Mouse (Mus musculus): ENCODE results near the gene Gm6993.

The Gm6993 gene

DNA sequence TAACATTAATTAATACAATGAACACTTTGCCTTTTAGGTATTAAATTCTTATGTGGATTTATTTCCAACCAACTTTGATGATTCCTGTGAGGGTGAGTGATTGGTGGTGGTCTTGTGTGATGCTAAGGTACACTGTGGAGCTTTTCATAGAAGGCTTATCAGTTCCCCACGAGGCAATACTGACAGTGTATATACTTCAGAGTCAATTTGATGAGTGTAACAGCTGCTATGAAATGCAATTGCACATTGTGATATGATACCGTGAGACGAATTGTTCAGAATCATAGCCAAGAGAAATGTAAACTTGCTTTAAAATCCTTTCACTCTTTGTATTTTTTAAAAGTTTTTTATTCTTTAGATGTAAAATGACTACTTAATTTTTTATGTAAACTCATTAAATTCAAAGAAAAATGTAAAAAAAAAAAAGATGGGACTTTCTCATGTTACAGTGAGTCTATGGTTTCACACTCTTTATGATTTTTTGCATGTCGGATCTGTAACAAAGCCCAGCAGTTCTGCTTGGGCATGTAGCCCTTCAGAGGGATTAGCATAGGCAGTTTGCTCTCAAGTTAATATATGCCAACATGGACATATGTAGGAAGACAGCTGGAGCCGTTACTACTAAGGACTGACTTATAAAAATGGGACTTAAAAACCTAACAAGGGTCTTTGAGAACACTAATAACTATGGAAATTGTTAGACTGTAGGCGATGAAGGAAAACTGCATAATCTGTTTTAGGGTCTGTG, 1.2 kb downstream of the Gm6993 start:
- DNase-seq = no peak

DNA sequence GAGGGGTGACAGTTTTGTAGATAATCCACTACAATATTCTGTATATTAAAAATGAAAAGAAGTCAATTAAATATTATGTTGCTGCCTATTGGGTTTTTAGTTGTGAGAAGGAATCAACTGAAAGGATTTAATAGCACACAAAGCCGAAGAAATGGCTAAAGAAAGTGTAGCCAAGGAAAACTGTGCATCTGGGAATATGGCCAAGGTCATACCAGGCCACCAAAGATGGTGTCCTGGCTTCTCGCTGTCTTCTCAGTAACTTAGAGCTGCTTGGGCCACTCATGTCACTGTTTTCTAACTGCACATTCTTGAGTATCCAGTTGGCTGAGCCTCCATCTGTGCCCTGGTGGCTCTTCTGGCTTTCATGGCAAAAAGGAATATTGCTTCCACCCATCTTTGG, 3.4 kb downstream of the Gm6993 start:
- DNase-seq = no peak

DNA sequence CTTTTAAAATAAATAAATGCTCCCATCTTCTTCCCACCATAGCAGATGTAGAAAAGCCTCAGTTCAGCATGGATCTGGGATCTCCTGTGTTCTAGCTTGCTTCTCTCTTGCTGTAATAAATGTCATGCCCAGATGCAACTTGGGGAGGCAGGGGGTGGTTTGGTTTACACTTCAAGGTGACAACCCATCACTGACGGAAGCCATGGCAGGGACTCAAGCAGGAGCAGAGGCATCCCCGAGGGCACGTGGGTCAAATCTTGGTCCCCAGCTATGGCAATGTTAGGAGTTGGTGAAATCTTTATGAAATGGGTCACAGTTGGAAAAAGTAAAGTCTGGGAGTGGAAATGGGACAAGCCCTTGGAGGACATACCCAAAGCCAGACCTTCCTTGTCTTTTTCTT, 4.1 kb downstream of the Gm6993 start:
- no peak for DNase-seq

DNA sequence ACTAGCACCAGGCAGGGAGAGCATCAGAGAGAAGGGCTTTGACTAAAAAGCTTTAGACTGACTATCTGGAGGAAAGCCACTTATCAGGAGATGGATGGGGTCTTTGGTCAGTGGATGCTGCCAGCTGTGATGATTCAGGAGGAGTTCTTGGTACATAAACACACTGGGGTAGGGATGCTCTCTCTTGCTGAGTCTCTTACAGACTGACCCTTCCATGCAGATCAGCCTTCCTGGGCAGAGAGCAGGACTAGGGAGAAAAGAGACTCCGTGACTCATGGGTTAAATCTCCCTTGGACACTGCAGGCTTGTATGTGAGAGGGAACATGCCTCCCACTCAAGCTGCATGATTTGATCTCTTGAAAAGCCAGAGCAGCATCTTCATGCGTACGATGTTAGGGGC, 5.6 kb downstream of the Gm6993 start:
- DNase-seq = no peak

DNA sequence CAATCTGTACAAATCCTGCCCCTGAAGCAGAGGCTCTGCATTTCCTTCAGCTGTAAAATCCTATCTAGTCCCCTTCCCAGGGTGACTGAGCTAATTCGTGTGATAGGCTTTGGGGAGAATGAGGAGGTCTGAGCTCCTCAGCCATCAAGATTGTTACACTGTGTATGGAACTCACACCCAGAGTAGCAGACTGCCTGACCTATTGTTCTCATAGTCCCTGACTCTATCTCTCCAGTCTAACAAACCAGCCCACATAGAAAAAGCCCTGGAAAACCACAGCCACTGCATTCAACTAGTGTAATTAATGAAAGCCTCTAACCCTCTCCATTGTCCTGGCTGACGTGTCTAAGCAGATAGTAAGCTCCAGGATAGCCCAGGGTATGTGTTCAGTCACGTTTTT, 6.0 kb downstream of the Gm6993 start:
- no peak for DNase-seq

DNA sequence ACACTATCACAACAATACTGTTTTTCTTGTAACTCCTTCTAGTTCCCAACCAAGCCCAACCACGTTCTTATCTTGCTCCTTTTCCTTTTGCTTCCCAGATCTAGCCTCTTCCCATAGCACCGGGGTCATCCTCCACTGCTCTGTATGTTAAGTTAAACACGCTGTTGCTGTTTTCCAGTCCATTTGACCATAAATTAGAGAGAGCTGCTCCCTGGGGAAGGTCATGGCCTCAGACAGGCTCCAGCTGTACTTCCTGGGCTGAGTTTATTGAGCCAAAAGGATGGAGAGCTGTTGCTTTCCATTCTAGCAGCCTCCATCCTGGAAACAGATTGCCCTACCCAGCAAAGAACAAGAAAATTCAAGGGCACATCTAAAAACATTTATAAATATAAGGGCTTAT, 7.6 kb downstream of the Gm6993 start:
- DNase-seq = no peak

DNA sequence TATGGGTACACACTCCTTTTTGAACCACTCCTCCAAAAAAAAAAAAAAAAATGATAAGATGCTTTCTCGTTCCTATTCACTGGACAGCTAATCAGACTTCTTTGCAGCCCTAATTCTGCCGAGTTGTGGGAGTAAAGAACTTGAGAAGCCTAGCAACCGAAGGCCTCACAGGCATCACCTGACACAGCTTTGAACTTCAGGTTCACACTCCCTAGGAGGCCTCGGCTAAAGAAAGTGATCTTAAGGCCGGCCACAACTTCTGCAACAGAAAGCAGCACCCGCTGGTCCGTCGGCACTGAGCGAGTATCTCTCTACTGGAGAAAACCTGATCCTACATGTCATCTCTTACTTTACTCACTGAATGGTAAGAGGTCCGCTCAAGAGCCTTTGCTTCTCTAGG, 8.1 kb downstream of the Gm6993 start:
- no peak for DNase-seq

DNA sequence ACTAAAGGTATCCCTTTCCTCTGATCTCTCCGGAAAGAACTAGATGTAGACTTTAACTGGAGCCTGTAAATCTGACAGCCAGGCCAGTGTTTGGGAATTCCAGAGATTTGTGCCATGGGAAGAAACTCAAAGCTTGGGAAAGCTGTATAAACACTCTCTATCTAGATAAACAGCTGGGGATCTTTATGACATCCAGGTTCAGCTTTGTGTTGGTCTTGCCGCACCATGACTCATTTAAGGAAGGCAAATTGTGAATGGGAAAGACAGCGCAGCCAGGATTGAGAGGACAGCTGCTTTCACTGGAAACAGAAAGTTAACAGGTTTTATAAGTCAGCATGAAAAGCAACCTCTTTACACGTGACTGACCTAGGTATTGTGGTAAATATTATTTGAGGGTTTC, 11.7 kb downstream of the Gm6993 start:
- DNase-seq = no peak

DNA sequence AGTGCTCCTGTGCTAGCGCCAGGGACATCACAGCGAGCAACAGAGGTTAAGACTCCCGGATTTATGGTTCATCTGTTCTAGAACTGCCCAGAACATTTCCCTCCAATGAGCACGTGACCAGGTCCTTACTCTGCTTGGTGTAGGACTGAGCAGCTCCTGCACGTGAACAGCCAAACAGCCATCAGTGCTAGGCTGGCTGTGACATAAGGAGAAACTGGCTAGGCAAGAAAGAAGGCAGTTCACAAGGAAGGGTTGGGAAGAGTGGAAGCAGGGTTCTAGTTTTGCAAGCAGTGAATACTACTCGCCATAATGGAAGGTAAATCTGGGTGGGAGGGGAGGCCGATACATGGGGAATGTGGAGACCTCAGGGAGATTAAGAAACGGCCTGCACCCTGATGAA, 14.4 kb downstream of the Gm6993 start:
- no peak for DNase-seq

DNA sequence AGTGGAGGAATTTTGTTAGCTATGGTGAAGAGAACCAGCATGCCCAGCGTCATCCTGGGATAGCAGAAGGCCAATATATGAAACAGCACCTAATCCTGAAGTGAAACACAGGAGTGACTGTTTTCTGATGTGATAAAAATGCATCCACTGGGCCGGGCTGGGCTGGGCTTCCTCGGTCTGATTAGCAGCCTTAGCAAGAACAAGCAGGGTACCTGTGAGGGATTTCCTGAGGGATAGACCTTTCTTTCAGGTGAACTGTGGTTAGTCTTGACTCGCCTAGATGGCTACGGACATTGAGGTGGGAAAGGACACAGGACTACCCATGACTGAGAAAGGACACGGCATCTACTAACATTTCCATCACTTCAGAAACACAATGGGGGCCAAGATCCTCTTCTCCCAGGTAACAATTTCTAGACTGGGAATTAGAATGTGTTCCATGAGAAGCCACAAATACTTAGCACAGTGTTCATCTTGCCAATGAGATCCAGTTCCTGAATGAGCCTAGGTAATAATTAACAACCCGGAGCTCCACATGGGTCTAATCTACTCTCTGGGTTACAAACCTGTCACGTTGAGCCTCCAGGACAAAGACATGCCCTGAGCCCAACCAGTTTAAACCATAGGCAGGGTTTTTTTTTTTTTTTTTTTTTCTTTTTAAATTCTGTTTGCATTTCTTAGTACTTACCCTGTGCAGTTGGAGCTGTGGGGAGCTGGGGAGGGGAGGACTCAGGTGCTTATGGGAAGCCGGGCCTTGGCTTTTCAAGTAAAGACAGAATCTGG, 15.7 kb downstream of the Gm6993 start:
- no peak for DNase-seq

DNA sequence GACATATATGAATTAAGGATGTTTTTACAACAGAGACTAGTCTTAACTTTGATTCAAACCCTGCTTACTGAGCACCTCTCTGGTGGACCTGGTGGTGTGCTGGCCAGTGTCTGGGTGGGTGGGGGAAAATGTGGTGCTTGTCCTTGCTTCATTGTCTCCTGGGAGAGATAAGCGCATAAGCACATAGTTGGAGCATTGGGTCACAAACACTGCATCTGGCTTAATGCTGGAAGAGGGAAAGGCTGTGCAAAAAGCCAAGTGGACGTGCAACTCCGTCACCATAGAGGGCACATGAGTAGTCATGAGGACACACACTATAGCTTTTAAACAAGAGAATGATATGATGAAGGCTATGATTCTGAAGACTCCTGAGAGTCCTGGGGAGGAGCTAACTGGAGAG, 21.3 kb downstream of the Gm6993 start:
- no peak for DNase-seq

DNA sequence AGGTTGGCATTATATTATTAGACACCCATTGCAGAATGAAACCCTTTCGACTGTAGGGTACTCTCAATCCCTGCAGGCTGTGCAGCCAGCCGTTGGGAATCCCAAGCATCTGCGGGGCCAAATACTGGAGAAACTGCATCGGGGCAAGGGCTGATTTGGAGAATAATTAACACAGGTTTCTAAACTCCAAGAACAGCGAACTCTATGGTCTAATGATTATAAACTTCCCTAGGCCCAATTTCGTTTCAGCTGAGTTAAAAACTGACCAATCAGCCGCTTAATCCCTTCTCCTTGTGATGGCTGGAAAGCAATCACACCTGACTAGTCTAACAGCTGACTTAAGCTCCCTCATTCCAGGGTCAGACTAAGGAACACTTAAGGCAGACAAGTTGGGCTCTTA, 23.4 kb downstream of the Gm6993 start:
- DNase-seq = no peak

DNA sequence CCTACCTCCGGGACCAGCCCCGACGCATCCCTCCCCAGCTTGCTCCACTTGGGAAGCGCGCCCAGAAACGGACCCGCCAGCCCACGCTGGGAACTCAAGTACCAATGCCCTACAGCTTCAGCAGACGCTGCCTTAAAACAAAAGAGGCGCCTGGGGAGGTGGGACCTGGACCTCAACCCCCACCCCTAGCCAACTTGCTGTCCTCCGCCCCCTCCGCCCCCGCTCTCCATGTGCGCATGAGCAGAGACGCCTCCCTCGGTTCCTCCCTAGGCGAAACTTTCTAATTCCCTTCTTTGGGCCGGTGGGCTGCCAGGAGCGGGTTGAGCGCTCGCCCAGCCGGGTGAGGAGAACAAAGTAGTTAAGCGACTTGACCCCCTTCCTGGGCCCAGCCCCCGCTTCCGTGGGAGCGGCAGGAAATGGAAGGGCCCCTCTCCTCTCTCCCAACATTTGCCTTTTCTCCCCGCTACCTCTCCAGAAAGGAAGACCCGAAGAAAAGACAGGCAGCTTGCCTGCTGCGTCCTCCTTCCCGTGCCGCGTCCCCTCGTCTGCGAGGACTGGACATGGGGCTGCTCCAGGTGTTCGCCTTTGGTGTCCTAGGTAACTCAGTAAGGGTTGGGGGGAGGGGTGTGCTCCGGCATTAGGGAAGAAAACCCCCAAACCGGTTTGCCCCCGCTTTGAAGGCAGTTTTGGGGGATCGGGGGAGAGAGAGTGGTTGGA, 24.6 kb downstream of the Gm6993 start, which contains the start of gene Lamb1:
Gene Lamb1, plus strand, starts transcription at position 230 of the 717 bp plus-strand sequence.
- no peak for DNase-seq

DNA sequence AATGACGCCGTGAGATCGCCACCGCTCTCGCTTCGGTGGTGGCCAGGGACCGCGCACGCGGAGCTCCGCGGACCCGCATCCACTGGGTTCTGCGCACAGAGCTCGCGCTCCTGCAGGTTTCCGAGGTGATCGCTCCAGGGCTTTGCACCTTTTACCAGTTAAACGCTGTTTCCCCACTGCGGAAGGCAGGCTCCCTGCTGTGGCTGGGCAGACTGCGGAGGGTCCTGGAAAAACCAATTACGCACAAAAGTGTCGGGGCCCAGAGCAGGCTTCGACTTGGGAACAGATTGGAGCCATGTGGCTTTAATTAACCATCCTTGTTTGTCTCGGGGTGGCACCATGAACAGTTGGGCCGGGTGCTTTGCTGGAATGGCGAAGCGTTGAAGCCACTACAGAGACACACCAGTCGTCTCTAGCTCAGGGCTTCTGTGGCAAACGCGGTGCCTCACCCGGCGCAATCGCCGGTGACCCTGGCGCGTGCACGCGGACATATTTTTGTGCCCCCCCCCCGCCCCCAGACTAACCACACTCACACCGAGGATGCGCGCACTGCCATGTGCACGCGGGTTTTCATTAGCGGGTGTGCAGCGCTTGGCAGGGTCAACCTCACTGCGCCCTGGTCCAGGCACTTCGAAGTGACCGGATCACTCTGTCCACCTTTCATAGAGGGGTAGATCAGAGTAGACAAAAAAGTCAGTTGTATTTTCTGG, 25.3 kb downstream of the Gm6993 start:
- DNase-seq = no peak

DNA sequence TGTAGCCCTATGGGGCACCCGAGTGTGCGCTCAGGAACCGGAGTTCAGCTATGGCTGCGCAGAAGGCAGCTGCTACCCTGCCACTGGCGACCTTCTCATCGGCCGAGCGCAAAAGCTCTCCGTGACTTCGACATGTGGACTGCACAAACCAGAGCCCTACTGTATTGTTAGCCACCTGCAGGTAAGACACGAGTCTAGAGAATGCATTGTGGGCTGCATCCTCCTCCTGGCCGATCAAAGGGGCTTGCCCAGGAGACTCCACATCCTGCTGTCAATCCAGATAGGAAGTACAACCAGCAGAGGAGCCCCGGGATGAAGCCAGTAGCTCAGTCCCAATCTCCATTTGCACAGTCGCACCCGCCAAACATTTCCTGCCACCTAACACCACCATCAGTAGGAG, 26.1 kb downstream of the Gm6993 start:
- no peak for DNase-seq

DNA sequence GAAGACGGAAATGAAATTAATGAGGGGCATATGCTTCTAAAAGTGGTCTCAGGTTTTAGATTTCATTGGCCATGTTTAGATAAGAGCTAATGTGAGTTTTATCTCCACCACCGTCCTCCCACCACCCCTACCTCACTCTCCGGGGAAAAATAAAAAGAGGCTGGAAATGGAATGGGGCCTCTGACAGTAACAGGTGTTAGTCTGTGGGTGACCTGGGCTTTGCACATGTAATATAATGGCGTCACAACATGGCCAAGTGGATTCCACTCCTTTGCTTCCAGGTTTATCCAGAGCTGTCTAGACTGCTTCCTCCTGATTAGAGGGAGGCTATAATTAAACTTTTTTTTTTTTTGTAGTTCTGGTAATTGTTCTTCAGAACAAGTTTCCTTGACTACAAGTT, 26.8 kb downstream of the Gm6993 start:
- no peak for DNase-seq

DNA sequence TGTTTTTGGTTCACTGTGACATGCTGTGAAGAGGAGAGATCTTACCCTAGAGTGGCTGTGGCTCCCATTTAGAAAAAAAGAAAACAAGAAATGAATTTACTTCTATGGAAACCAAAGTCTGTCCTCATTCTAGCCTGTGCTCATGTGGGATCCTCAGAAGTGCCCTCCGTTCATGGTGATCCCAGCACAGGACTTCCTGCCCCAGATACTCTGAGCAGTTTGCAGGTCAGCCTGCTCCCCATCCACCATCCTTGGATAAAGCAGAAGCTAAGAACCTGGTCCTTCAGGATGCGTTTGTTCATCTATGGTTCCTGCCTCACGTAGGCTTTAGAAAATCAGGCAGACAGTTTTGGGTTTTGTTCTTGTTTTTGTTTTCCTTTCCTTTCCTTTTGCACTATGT, 27.7 kb downstream of the Gm6993 start:
- DNase-seq = no peak

DNA sequence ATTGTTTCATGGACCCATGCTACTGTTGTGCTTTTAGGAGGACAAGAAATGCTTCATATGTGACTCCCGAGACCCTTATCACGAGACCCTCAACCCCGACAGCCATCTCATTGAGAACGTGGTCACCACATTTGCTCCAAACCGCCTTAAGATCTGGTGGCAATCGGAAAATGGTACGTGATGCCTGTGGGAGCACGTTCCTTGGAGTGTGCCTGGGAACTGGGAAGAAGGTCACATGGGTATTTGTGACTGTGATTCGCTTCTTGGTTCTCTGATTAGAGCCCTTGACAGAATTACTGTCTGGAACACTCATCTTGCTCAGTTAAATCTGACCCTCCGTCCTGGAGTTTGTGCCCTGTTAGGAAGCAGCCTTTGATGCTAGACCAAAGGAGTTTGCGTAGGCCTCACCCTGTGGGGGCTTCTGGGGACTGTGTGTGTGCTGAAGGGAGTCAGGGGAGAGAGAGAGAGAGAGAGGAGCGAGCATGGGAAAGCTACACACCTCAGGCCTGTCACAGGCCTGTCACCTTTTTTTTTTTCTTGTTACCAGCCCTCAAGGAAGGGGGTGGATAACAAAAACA, 28.5 kb downstream of the Gm6993 start:
- no peak for DNase-seq

DNA sequence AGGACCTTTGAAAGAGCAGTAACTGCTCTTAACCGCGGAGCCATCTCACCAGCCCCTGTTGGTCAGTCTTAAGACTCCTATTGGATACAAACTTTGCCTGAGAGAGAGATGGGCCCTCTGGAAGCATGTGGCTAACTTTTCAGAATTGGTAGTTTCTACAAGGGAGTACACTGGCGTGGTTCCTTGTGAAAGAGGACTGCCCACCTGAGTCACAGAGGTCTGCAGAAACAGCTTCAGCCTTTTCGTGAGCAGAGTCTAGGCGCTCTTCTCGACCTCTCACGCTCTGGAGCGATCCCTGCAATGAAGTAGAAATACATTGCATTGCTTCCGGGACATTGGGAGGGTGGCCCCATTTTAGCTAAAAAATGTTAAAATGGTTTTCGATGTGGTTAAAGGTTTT, 29.8 kb downstream of the Gm6993 start:
- DNase-seq = no peak

DNA sequence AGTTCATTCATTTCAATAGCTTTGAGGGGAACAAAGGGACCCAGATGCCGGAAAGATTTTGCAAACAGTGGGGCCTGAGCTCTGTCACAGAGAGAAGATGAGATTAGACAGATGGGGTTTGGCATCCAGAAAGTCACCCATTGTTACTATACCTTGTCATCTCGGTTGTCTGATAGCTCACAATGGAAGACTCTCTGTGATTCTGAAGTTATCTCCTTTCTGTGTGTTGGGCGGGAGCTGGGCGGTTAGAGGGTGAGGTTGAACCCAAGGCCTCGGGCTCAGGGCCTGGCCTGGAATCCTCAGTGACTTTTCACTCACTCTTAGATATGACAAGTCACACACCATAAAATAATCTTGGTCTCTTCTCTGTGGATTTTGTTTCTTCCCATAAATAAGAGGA, 30.2 kb downstream of the Gm6993 start:
- DNase-seq = no peak

DNA sequence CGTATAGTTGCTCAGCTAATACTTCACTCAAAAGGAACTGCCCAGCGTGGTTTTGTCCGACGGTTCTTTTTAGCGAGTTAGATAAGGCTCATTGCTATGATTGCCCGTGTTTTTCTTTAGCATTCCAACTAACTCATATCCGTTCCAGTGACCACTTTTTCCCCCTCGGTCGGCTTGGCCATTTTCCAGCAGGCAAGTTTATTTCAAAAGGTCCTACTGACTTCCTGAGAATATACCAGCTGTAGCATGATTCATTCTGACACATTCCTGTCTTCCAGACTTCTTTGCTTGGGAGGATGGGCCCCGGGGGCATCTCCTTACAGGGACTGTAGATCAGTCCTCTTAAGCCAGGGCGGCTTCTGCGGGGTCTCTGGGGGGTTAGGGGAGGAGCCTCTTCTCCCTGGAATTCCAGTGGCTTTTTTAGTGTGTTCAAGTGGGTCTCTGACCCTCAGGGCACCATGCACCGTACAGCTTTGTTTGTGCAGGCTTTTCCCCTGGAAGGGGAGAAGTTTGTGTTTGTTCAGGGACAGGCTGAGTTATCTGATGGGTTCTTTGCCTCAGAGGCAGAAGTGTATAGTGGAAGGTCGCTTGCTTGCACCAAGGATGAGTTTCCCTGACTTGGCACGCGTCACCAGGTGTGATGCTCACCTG, 30.9 kb downstream of the Gm6993 start:
- no peak for DNase-seq

DNA sequence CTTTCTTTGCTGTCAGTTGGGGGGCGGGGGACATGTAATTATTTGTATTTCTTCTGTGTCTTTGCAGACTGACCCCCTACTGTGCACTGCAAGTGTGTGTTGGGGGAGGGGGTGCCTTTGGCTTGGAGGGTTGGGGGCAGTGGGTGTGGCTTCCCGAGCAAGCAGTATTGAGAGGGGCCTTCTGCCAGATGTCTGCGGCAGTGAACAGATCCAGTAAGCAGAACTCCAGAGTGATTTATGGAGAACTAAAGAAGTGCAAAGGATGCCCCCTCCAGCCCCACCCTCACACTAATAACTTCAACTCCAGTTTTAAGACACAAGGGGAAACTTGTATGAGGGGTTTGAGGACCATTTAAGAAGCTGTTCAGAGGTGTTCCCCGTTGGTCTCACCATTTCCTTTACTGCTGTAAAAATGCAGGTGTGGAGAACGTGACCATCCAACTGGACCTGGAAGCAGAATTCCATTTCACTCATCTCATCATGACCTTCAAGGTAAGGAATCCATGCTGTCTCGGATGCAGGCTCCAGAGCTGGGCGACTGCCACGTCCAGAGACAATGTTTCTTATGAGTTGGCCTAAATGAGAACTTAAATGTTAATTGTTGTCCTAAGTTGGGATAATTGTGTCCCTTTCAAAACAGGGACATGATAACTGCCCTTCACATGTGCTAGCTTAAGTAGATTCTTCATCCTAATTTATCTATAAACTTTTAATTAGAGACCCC, 31.6 kb downstream of the Gm6993 start:
- DNase-seq = no peak
